Mouse (Mus musculus): ENCODE results near the gene Cpxm2. TPM values are rescaled to one million over a fixed set of nuclear protein-coding genes. Genes with fewer than 3 reads are reported as not detected.

Gene Cpxm2
- polyA plus RNA-seq, 1 experiment from 2014 or later: 0.61 TPM

GRCm38 (mm10) chr7:132015933-132016332, 138.6 kb downstream of the Cpxm2 start:
- H3K36me3 ChIP-seq (ENCODE audit: insufficient read depth, low read length): no peaks in the 10 kb centered on the region
- no peaks in the 10 kb centered on the region for H3K4me1 ChIP-seq (ENCODE audit: insufficient read depth, low read depth, low read length)
- WGBS: 67% methylated on average over 3 of the region's 3 CpGs
- H3K9ac ChIP-seq (replicated peaks; ENCODE audit: low read depth): no peak overlapping the region
- TF ChIP-seq CTCF (IDR thresholded peaks at IDR 0.05) (no peak), EP300 (IDR thresholded peaks at IDR 0.05) (no peak)
- H3K4me3 ChIP-seq (ENCODE audit: low read depth, low read length): no peak overlapping the region
- H3K27me3 ChIP-seq (replicated peaks; ENCODE audit: insufficient read depth, low read length): no peaks in the 10 kb centered on the region
- no peak overlapping the region for H3K4me2 ChIP-seq (replicated peaks; ENCODE audit: low read depth, low read length)
- no peak overlapping the region for H3K27ac ChIP-seq (ENCODE audit: low read length)
- no peak for DNase-seq (ENCODE audit: low spot score)
- no peaks in the 10 kb centered on the region for H3K9me3 ChIP-seq (ENCODE audit: low read length)
- ATAC-seq: no peak

- Histone ChIP-seq H3K9me3 (ENCODE audit: low read length) (no peaks in the 10 kb centered on the region), H3K27me3 (replicated peaks; ENCODE audit: insufficient read depth, low read length) (no peaks in the 10 kb centered on the region), H3K4me1 (ENCODE audit: insufficient read depth, low read depth, low read length) (no peaks in the 10 kb centered on the region), H3K4me3 (ENCODE audit: low read depth, low read length) (no peak overlapping the region), H3K36me3 (ENCODE audit: insufficient read depth, low read length) (no peaks in the 10 kb centered on the region), H3K27ac (ENCODE audit: low read length) (no peak overlapping the region), H3K4me2 (replicated peaks; ENCODE audit: low read depth, low read length) (no peak overlapping the region), H3K9ac (replicated peaks; ENCODE audit: low read depth) (no peak overlapping the region)
- ATAC-seq (no peak), DNase-seq (ENCODE audit: low spot score) (no peak)
- WGBS: 13% methylated on average over 3 of the region's 3 CpGs
- no peak for TF ChIP-seq CTCF (IDR thresholded peaks at IDR 0.05)
- no peak for TF ChIP-seq EP300 (IDR thresholded peaks at IDR 0.05)
Observed at GRCm38 (mm10) chr7:132015193-132015592, 139.3 kb downstream of the Cpxm2 start.

GRCm38 (mm10) chr7:132013970-132014369, 140.6 kb downstream of the Cpxm2 start:
- no peaks in the 10 kb centered on the region for H3K27me3 ChIP-seq (replicated peaks; ENCODE audit: insufficient read depth, low read length)
- no peak overlapping the region for H3K27ac ChIP-seq (ENCODE audit: low read length)
- no peak for ATAC-seq

GRCm38 (mm10) chr7:132012969-132013679, 141.4 kb downstream of the Cpxm2 start:
- WGBS: 35% methylated on average over 1 of the region's 1 CpGs
- Histone ChIP-seq H3K4me3 (ENCODE audit: low read depth, low read length) (no peak overlapping the region), H3K27ac (ENCODE audit: low read length) (no peak overlapping the region), H3K36me3 (ENCODE audit: insufficient read depth, low read length) (no peaks in the 10 kb centered on the region), H3K4me2 (replicated peaks; ENCODE audit: low read depth, low read length) (no peak overlapping the region), H3K9ac (replicated peaks; ENCODE audit: low read depth) (no peak overlapping the region), H3K9me3 (ENCODE audit: low read length) (no peaks in the 10 kb centered on the region), H3K27me3 (replicated peaks; ENCODE audit: insufficient read depth, low read length) (no peaks in the 10 kb centered on the region), H3K4me1 (ENCODE audit: insufficient read depth, low read depth, low read length) (no peaks in the 10 kb centered on the region)
- ATAC-seq: no peak
- no peak for DNase-seq (ENCODE audit: low spot score)
- TF ChIP-seq EP300 (IDR thresholded peaks at IDR 0.05) (no peak), CTCF (IDR thresholded peaks at IDR 0.05) (no peak)

More at GRCm38 (mm10) chr7:132013970-132014369, 140.6 kb downstream of the Cpxm2 start:
- DNase-seq (ENCODE audit: low spot score): no peak
- Histone ChIP-seq H3K9me3 (ENCODE audit: low read length) (no peaks in the 10 kb centered on the region), H3K9ac (replicated peaks; ENCODE audit: low read depth) (no peak overlapping the region), H3K36me3 (ENCODE audit: insufficient read depth, low read length) (no peaks in the 10 kb centered on the region), H3K4me2 (replicated peaks; ENCODE audit: low read depth, low read length) (no peak overlapping the region), H3K4me1 (ENCODE audit: insufficient read depth, low read depth, low read length) (no peaks in the 10 kb centered on the region), H3K4me3 (ENCODE audit: low read depth, low read length) (no peak overlapping the region)
- TF ChIP-seq CTCF (IDR thresholded peaks at IDR 0.05) (no peak), EP300 (IDR thresholded peaks at IDR 0.05) (no peak)
- WGBS: 78% methylated on average over 5 of the region's 5 CpGs

- DNase-seq (ENCODE audit: low spot score) (peak; percentile 60), ATAC-seq (peak; percentile 72)
- 47% methylated on average over 7 of the region's 7 CpGs for WGBS
- Histone ChIP-seq H3K9ac (replicated peaks; ENCODE audit: low read depth) (no peak overlapping the region), H3K27ac (ENCODE audit: low read length) (no peak overlapping the region), H3K36me3 (ENCODE audit: insufficient read depth, low read length) (no peaks in the 10 kb centered on the region), H3K4me1 (ENCODE audit: insufficient read depth, low read depth, low read length) (no peaks in the 10 kb centered on the region), H3K4me3 (ENCODE audit: low read depth, low read length) (no peak overlapping the region), H3K9me3 (ENCODE audit: low read length) (no peaks in the 10 kb centered on the region), H3K4me2 (replicated peaks; ENCODE audit: low read depth, low read length) (no peak overlapping the region), H3K27me3 (replicated peaks; ENCODE audit: insufficient read depth, low read length) (no peaks in the 10 kb centered on the region)
- TF ChIP-seq CTCF (IDR thresholded peaks at IDR 0.05) (no peak), EP300 (IDR thresholded peaks at IDR 0.05) (no peak)
Observed at GRCm38 (mm10) chr7:132009002-132009401, 145.5 kb downstream of the Cpxm2 start.

GRCm38 (mm10) chr7:132005996-132006696, 148.4 kb downstream of the Cpxm2 start:
- Histone ChIP-seq H3K4me3 (ENCODE audit: low read depth, low read length) (no peak overlapping the region), H3K36me3 (ENCODE audit: insufficient read depth, low read length) (no peaks in the 10 kb centered on the region), H3K27ac (ENCODE audit: low read length) (no peak overlapping the region), H3K9ac (replicated peaks; ENCODE audit: low read depth) (no peak overlapping the region), H3K9me3 (ENCODE audit: low read length) (no peaks in the 10 kb centered on the region), H3K4me1 (ENCODE audit: insufficient read depth, low read depth, low read length) (no peaks in the 10 kb centered on the region), H3K4me2 (replicated peaks; ENCODE audit: low read depth, low read length) (no peak overlapping the region), H3K27me3 (replicated peaks; ENCODE audit: insufficient read depth, low read length) (no peaks in the 10 kb centered on the region)
- WGBS: 69% methylated on average over 14 of the region's 14 CpGs
- no peak for DNase-seq (ENCODE audit: low spot score)
- no peak for TF ChIP-seq CTCF (IDR thresholded peaks at IDR 0.05)
- no peak for TF ChIP-seq EP300 (IDR thresholded peaks at IDR 0.05)
- ATAC-seq: no peak

All from lung, postnatal 0 days (tissue).